Mouse (Mus musculus) bone marrow macrophage, adult 2 months (primary cell): ENCODE results near the gene Lrrc41.

ENCODE experiments used
- CTCF ChIP-seq: IDR thresholded peaks from 2 replicates; pipeline ENCODE4 v1.5.1; 2012; ENCODE audit warnings: low read depth, mild to moderate bottlenecking, low read length, moderate library complexity
- POLR2A ChIP-seq: IDR thresholded peaks from 2 replicates; pipeline ENCODE4 v1.6.1; 2012; ENCODE audit warnings: mild to moderate bottlenecking, low read depth, low read length, borderline replicate concordance

DNA sequence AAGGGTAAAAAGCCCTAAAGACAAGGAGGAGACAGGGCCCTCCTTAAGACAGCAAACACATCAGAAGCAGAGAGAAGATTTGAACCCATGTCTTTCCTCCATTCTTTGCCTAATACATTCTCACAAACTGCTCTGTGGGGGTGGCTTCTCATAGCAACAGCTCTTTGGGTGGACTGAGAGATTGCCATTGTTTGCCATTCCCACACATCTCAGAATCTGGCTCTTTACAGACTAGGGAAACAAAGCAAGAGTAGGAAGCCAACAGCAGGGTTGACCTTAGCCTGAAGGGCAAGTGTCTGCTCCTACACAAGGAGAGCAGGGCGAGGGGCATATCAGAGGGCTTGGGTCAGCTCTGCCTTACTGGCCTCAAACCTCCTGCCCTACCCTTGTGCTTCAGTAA lies 66.7 kb downstream of the Lrrc41 start:
- TF ChIP-seq POLR2A (no peak), CTCF (no peak)
